ENCODE assay signal across 8 mouse cellular contexts in the genomic region with DNA sequence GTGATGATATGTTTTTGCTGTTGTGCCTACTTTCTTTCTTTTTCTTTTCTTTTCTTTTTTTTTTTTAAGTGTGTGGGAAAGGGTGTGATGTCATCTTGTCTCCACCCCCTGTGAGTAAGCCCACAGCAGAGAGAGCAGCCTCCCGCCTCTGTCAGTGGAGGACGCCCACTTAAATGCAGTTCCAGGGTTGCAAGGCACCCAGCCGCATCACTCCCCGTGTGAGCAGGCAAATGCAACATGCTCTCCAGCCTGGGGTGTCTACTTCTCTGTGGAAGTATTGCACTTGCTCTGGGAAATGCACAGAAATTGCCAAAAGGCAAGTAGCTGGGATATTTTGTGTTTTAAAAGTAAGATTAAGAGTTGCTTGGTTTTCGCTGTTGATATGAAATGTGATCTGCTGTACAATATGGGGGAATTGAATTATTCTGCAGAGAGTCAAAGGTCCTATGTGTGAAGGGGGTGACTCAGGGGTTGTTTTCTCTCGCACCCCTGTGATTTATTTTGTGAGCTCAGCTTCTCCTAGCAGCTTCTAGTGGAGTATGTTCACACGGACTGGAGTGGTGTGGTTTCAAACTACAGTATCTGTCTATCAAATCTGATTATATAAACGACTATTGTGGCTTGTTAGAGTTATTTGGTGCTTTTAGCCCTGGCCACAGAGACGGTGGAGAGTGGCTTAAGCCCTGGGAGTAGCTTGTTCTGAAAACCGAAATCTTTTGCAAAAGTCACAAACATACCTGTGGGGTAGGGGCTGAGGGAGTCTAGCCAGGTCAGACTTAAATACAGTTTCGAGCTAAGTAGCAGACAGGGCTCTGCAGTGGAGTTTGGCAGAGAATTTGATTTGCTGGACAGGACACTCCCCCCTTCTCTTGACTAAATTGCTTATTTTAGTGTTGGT. TPM values are rescaled to one million over a fixed set of nuclear protein-coding genes. Genes with fewer than 3 reads are reported as not detected.
A peak's percentile ranks its signal among the peaks of the same experiment; 100 is the strongest.
DNase-seq lines count a peak whose midpoint lies in the region.

Gene Abi3bp, plus strand, starts transcription at position 202 of the 898 bp plus-strand sequence.

- no peaks in the 10 kb centered on the region for H3K27me3 ChIP-seq in limb, embryonic 10.5 days (ENCODE audit: low read depth, poor library complexity, severe bottlenecking)

- no peaks in the 10 kb centered on the region for H3K36me3 ChIP-seq in limb, embryonic 10.5 days

- intact Hi-C loops in left cerebral cortex, postnatal 4 days (cut with DNase I), result no loop called here

- DNase-seq in left cerebral cortex, adult 11 months (ENCODE audit: low spot score), result peak; percentile 47
- no peak for DNase-seq in left cerebral cortex, postnatal 4 days
- peak; percentile 44 to 68 for DNase-seq in frontal cortex, adult 2 months (ENCODE audit: extremely low spot score in 1 of 2, low spot score in 1 of 2)
- peak; percentile 46 for DNase-seq in heart, postnatal 4 days
- no peak for DNase-seq in limb, embryonic 10.5 days (ENCODE audit: low spot score)
- peak; percentile 30 for DNase-seq in ovary, adult 18-20 months (ENCODE audit: low spot score)
- no peak for DNase-seq in thymus, postnatal 25 days
- no peak for DNase-seq in cerebellum, adult 8-10 months

- 45% methylated on average over 11 of the region's 11 CpGs for WGBS in limb, embryonic 10.5 days

- no peak within 1 kb of the TSS for H3K27ac ChIP-seq in limb, embryonic 10.5 days

- H3K4me1 ChIP-seq in limb, embryonic 10.5 days, result peaks cover 13% of the 10 kb centered on the region

- H3K4me3 ChIP-seq in limb, embryonic 10.5 days, result peak within 1 kb of the TSS; percentile 21; the same call in 1 of the 2 replicates

- no peaks in the 10 kb centered on the region for H3K9me3 ChIP-seq in limb, embryonic 10.5 days (replicated peaks)

RNA-seq across cellular contexts. Expression of gene Abi3bp, which starts in this region (rescaled TPM):
- total RNA-seq in left cerebral cortex, postnatal 4 days (2021), result 1 to 10 TPM; 3.5 to 4.8 TPM
- 17.9 and 41.7 TPM in 2 replicates for polyA plus RNA-seq in frontal cortex, adult 2 months (2012; rRNA removed)
- total RNA-seq in heart, postnatal 4 days (2021), result 1 to 10 TPM; 6.2 to 6.4 TPM
- polyA plus RNA-seq in limb, embryonic 10.5 days (2016; fragmentation: Nextera tagmentation; extraction: Ambion mirVana), result 0.13 and 0.35 TPM in 2 replicates

Comparison
In these comparisons a context has a peak if more than half of its experiments do, and no peak if none do; other contexts are left out.
1. RNA of gene Abi3bp (polyA plus RNA-seq): 17.9 to 41.7 TPM in frontal cortex, adult 2 months; 0.13 to 0.35 TPM in limb, embryonic 10.5 days; every median in the first group is over 10 times any median in the second.
2. DNase-seq: peak in left cerebral cortex, adult 11 months (single experiment), frontal cortex, adult 2 months (2 of 2), heart, postnatal 4 days (single experiment) and ovary, adult 18-20 months (single experiment); none in left cerebral cortex, postnatal 4 days (single experiment), limb, embryonic 10.5 days (single experiment), thymus, postnatal 25 days (single experiment) and cerebellum, adult 8-10 months (single experiment).